ENCODE assay signal across 24 mouse cellular contexts in genomic region chr15:77885159-77885558, GRCm38 (mm10). TPM values are rescaled to one million over a fixed set of nuclear protein-coding genes. Genes with fewer than 3 reads are reported as not detected.
DNase-seq lines count a peak whose midpoint lies in the region; ATAC-seq lines count a peak whose summit lies in the region.
"Had no signal": no experiment of that assay in that cellular context is flagged by ENCODE, and none has a peak within 500 bp of the region (broad histone marks: within the 10 kb centered on the region; RNA-seq: fewer than 3 reads in every experiment).

No protein-coding gene starts in this region.

- no peak for DNase-seq in heart, embryonic 10.5 days (ENCODE audit: low spot score)
- DNase-seq in heart, postnatal 25 days (ENCODE audit: low spot score) = no peak
- DNase-seq in lung, postnatal 10 days = peak; percentile 8
- no peak for DNase-seq in lung, postnatal 25 days (ENCODE audit: low spot score)
- DNase-seq in T-cell, adult 2 months (ENCODE audit: low spot score) = no peak
- no peak for DNase-seq in hindbrain, embryonic 11.5 days (ENCODE audit: low spot score)
- DNase-seq: adrenal gland, postnatal 10 days; cerebellum, adult 8-10 months; cerebellum, postnatal 25 days; heart, adult 2 months; heart, postnatal 10 days; layer of hippocampus, adult 9-11 months; thymus, adult 2 months; thymus, postnatal 4 days had no signal

- no peak overlapping the region for H3K9ac ChIP-seq in hindbrain, embryonic 11.5 days (ENCODE audit: low read depth, low read length)
- H3K9ac ChIP-seq: heart, embryonic 13.5 days; intestine, embryonic 15.5 days; limb, embryonic 15.5 days; midbrain, embryonic 12.5 days had no signal

- no peak overlapping the region for H3K4me2 ChIP-seq in hindbrain, embryonic 11.5 days (replicated peaks; ENCODE audit: low read depth, low read length)
- H3K4me2 ChIP-seq: heart, embryonic 13.5 days; intestine, embryonic 15.5 days; limb, embryonic 15.5 days; midbrain, embryonic 12.5 days had no signal

- no peaks in the 10 kb centered on the region for H3K27me3 ChIP-seq in heart, embryonic 10.5 days (ENCODE audit: insufficient read depth, poor library complexity, severe bottlenecking)
- no peaks in the 10 kb centered on the region for H3K27me3 ChIP-seq in hindbrain, embryonic 11.5 days (ENCODE audit: control insufficient read depth, insufficient read depth, low read length)
- H3K27me3 ChIP-seq: heart, embryonic 13.5 days; intestine, embryonic 15.5 days; limb, embryonic 15.5 days; megakaryocyte, embryonic 14.5 days; midbrain, embryonic 12.5 days had no signal

- intact Hi-C loops in heart, postnatal 25 days (cut with DNase I) = no loop called here

- H3K9me3 ChIP-seq in heart, embryonic 10.5 days = no peaks in the 10 kb centered on the region
- H3K9me3 ChIP-seq in hindbrain, embryonic 11.5 days (ENCODE audit: control insufficient read depth, low read length) = no peaks in the 10 kb centered on the region
- H3K9me3 ChIP-seq: heart, embryonic 13.5 days; hindbrain, embryonic 10.5 days; intestine, embryonic 15.5 days; limb, embryonic 10.5 days; limb, embryonic 15.5 days; megakaryocyte, embryonic 14.5 days; midbrain, embryonic 12.5 days had no signal

- peak; percentile 56 for ATAC-seq in megakaryocyte, adult 5-6 weeks (ENCODE audit: poor library complexity, severe bottlenecking)
- no peak for ATAC-seq in hindbrain, embryonic 11.5 days (ENCODE audit: low FRiP score)
- ATAC-seq: forebrain, embryonic 14.5 days; hindbrain, postnatal 0 days; intestine, embryonic 15.5 days had no signal

- WGBS in heart, embryonic 10.5 days = 80% methylated on average over 6 of the region's 6 CpGs
- 89% methylated on average over 6 of the region's 6 CpGs for WGBS in hindbrain, embryonic 11.5 days

- peaks cover 51% of the 10 kb centered on the region for H3K4me1 ChIP-seq in heart, embryonic 10.5 days
- no peaks in the 10 kb centered on the region for H3K4me1 ChIP-seq in hindbrain, embryonic 11.5 days (replicated peaks; ENCODE audit: control insufficient read depth, insufficient read depth, low read length)

- 0 out of 2 replicates have a peak overlapping the region, but pooled peaks have one; percentile 22 for H3K27ac ChIP-seq in heart, embryonic 10.5 days
- H3K27ac ChIP-seq in hindbrain, embryonic 11.5 days (ENCODE audit: low read depth, low read length) = no peak overlapping the region
- H3K27ac ChIP-seq: heart, adult 2 months; heart, embryonic 13.5 days; hindbrain, embryonic 10.5 days; hindbrain, postnatal 0 days; intestine, embryonic 15.5 days; limb, embryonic 10.5 days; limb, embryonic 15.5 days; midbrain, embryonic 12.5 days had no signal

- no peak overlapping the region for H3K4me3 ChIP-seq in heart, embryonic 10.5 days
- no peak overlapping the region for H3K4me3 ChIP-seq in hindbrain, embryonic 11.5 days (ENCODE audit: low read depth, low read length)
- H3K4me3 ChIP-seq: heart, adult 2 months; heart, embryonic 13.5 days; hindbrain, embryonic 10.5 days; intestine, embryonic 15.5 days; limb, embryonic 10.5 days; limb, embryonic 15.5 days; midbrain, embryonic 12.5 days had no signal

- H3K36me3 ChIP-seq in heart, embryonic 10.5 days = no peaks in the 10 kb centered on the region
- no peaks in the 10 kb centered on the region for H3K36me3 ChIP-seq in hindbrain, embryonic 11.5 days (ENCODE audit: control insufficient read depth, insufficient read depth, low read length)
- H3K36me3 ChIP-seq: heart, embryonic 13.5 days; hindbrain, embryonic 10.5 days; intestine, embryonic 15.5 days; limb, embryonic 10.5 days; limb, embryonic 15.5 days; midbrain, embryonic 12.5 days had no signal

RNA-seq across cellular contexts. Expression of gene Myh9, which starts 43.2 kb away (rescaled TPM):
- polyA plus RNA-seq in heart, embryonic 10.5 days (2016; fragmentation: Nextera tagmentation; extraction: Ambion mirVana) = 34.5 and 37.5 TPM in 2 replicates
- 100 to 1,000 TPM; 122 to 124 TPM for total RNA-seq in heart, postnatal 25 days (2021)
- total RNA-seq in megakaryocyte, adult 5-6 weeks (2015) = 464 and 549 TPM in 2 replicates
- total RNA-seq in megakaryocyte, adult 5-6 weeks (2017) = 759 and 878 TPM in 2 replicates
- polyA plus RNA-seq in hindbrain, embryonic 11.5 days (2014; fragmentation: Nextera tagmentation; extraction: Ambion mirVana) = 20.7 and 29.8 TPM in 2 replicates

RNA-seq across cellular contexts. Expression of gene Txn2, which starts 43.6 kb away (rescaled TPM):
- 311 and 315 TPM in 2 replicates for polyA plus RNA-seq in heart, embryonic 10.5 days (2016; fragmentation: Nextera tagmentation; extraction: Ambion mirVana)
- total RNA-seq in heart, postnatal 25 days (2021) = 100 to 1,000 TPM; 278 to 282 TPM
- 162 and 187 TPM in 2 replicates for total RNA-seq in megakaryocyte, adult 5-6 weeks (2015)
- total RNA-seq in megakaryocyte, adult 5-6 weeks (2017) = 23.2 and 39.4 TPM in 2 replicates
- 251 and 253 TPM in 2 replicates for polyA plus RNA-seq in hindbrain, embryonic 11.5 days (2014; fragmentation: Nextera tagmentation; extraction: Ambion mirVana)
